Mouse (Mus musculus) right cerebral cortex, postnatal 25 days (tissue): ENCODE results near the gene Klhl18.
"Not testable (repeated sequence)": the region's sequence is repeated elsewhere in the genome, so short reads cannot be mapped to it uniquely, and the experiment has no call there.

ENCODE experiments used
- DNase-seq: peaks from one replicate; pipeline ENCODE4 v3.0.0; 2022

Klhl18 gene

DNA sequence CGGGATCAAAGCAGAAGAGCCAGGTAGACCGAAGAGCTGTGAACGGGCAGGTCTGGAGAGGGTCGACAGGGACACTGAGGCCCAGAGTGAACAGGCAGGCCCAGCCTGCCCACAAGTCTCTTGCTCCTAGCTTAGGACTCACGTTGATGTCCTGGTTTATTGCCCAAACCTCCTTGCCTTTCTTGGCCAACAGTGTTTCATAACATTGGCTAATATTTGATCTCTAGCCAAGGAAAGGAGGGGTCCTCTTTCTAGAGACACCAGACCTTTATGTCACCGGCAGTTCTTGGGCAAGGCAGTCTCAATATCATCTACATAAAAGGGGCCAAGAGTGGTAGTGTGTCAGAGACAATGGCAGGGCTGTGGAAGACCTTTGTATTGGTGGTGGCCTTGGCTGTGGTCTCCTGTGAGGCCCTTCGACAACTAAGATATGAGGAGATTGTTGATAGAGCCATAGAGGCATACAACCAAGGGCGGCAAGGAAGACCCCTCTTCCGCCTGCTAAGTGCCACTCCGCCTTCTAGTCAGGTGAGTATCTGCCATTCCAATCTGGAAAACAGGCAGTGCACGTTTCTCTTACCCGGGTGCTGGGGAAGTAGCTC lies 56.9 kb downstream of the Klhl18 start, which contains the start of gene Ngp:
TSS of gene Ngp (plus strand) at position 237 of the 602 bp plus-strand sequence.
- DNase-seq, result no peak

DNA sequence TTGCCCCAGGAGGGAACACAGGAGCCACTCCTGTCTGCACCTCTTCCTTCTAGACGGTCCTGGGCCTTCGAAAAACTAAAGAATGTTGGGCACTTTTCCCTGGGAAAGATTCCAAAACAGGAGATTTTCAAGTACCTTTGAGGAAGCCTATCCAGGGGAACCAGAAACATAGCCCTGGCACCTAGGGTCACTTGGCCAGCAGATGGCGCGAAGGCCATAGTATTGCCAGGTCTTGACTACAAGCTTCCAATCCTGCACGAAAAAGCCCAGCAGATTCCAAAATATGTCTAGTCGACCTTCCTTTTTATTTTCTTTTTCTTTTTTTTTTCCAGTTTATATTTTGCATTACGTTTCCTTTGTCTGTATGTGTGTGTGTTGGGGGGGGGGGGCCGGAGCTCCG lies 62.7 kb downstream of the Klhl18 start:
- DNase-seq, result no peak

DNA sequence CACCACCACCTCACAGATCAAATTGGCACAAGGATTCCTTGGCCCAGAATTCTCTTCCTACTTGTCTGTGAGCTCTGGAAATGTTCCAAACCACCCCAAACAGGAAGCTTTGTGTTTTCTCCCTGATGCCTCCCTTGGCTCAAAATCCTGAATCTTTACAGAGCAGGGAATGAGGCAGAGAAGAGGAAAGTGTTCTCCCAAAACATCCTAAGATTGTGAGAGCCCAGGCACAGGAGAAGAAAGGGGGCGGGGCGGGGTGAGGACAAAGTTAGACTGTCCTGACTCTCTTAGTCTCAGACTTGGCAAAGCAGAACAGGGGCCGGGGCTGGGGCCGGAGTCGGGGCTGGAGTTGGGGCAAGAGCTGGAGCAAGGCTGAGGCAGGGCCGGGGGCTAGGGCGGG lies 63.6 kb downstream of the Klhl18 start:
- no peak for DNase-seq

DNA sequence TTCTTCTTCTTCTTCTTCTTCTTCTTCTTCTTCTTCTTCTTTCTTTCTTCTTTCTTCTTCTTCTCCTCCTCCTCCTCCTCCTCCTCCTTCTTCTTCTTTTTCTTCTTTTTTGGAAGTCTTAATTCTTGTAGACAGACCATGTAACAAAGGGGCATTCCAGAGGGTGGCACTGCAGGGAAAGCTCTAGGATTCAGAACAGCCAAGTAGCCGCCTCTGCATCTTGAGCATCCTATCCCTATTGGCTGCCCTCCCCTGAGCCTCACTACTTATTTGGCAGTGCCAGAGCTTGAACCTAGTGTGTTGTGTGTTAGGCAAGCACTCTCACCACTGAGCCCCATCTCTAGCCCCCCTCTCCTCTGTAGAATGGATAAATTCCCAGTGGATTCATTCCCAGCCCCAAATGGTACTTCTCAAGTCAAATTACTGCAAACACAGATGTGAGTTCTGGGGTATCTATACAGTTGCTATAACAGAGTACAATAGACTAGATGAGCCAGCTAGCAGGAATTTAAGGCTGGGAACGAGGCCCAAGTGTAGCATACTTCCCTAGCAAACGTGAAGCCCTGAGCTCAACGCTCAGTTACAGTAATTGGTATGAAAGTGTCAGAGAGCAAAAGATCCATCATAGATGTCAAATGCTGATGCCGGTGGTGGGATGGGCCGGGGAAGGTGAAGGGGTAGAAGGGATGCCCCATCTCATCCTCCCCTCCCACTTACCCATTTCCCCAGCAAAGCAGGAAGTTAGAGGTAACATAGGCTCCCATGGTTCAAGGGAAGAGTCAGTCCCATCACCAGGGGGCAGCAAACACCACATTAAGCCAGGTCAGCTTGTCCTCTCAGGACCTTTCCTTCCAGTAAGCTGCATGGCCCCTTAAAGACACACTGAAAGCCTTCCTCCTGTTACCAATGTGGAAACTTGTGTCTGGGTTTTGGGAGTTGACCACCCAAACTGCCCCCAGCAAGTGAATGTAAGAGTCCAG lies 65.3 kb downstream of the Klhl18 start:
- peak; percentile 61 for DNase-seq

DNA sequence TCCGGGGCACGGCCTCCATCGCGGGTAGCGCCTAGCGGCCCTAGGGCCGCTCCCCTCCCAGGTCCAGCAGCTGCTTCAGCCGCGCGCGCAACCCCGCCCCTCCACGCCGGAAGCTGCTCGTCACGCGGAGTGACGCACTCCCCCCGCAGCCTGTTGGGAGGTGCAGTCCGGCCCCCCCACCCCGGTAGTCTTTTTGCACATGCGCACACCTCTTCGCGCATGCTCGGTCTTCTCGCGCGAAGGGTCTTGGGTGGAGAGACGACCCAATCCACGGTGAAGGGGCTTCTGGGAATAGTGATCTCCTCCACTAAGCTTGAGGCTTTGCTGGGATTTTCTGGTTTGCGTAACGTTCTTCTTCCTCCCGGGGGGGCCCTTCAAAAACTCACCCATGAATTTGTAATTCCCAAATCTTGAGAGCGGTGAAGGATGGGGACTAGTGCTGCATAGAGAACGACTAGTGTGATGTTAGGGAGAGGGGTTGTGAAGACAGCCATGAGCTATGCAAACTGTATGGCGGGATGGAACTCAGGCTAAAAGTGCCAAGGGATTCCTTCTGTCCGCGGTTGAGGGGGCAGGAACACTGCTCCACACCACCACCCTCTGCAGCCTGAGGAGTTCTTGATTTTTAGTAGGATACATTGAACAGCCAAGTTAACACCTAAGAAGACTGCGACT lies 68.3 kb downstream of the Klhl18 start, which contains the start of gene Ptpn23:
TSS of gene Ptpn23 (minus strand) at position 115 of the 675 bp plus-strand sequence.
- peak; percentile 95 for DNase-seq

DNA sequence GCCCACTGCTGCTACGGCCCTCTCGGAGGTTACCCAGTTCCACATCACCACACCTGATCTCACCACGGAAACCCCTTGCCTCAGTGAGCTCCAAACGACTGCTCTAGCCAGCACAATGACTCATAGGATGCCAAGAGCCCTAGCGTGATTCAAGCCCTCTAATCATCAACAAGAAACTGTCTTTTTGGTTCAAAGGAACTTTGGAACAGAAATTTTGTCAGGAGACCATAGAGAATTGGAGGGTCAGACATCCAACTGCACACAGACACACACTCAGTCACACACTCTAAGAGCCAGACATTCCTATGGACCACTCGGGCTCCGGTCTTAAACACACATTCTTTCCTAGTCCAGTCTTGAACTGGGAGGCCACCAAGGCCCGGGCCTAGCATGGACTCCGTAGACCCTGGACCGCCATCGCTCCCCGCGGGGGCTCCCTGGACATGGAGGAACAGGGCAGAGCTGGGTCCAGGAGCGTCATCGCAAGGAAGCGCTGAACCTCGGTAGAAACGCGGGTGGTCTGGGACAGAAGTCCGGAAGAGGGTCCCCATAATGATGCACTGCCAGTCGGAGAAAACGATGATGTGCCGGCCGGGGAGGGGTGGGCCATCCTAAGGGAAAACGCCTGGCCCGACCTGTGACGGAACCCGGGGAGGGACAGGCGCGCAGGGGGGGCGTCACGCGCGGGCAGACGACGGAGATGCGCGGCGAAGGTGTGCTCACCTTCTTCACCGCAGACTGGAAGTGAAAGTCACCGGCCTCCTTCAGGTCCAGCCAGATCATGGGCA lies 69.0 kb downstream of the Klhl18 start:
- DNase-seq, result no peak

DNA sequence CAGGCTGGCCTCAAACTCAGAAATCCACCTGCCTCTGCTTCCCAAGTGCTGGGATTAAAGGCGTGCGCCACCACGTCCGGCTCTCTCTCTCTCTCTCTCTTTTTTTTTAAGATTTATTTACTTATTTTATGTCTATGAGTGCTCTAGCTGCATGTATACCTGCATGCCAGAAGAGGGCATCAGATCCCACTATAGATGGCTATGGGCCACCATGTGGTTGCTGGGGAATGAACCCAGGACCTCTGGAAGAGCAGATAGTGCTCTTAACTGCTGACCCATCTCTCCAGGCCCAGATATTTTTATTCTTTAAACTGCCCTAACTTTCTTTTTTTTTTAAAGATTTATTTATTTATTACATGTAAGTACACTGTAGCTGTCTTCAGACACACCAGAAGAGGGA lies 73.3 kb downstream of the Klhl18 start:
- not testable (repeated sequence) for DNase-seq

DNA sequence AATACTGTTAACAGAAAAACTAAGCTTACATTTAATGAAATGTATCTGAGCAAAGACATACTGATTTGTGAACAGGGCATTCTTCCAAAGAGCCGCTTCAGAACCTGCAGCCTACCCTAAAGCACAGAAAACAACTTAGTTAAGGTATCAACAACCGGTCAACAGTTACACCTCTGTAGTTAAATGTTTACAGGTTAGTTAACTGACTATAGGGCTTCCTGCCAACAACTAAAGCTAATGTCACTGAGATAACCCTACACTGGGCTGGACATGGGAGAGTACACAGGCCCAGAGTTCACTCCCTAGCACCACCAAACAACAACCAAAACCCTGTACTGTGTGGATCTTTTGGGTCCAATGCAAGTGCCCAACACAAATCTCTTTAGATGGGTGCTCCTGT lies 73.8 kb downstream of the Klhl18 start:
- DNase-seq, result no peak

DNA sequence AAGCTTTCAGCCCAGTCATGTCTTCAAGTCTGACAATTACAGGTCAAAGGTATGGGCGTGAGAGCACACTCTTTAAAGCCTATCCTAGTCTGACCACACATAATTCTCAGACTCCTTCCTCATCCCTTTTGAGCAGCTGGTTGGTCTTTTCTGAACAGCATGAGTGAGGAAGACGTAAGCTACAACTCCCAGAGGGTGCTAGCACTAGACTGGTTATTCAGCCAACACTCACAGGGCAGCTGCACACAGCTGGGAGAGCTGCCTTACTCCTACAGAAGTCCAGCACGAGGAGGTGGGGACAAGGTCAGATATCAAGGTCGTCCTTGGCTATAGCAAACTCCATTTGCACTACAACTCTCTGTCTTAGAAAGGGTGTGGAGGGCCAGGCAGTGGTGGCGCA lies 75.8 kb downstream of the Klhl18 start:
- no peak for DNase-seq

DNA sequence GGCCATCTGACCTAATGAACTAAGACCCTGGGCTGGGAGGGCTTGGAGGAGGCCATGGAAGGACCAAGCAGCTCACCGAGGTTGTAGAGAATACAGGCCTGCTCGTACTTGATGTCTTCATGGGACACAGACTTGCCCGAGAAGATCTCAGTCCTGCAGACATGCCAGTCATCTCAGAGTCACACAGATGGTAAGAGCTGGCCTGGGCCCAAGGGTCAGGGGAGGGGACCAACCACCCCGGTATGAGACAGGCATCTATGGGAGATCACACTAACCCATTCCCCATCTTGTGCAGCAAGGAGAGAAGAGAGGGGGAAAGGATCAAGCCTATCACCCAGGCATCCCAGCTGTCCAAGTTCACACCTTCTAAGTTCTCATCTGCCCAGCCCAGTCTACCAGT lies 83.2 kb downstream of the Klhl18 start:
- no peak for DNase-seq

DNA sequence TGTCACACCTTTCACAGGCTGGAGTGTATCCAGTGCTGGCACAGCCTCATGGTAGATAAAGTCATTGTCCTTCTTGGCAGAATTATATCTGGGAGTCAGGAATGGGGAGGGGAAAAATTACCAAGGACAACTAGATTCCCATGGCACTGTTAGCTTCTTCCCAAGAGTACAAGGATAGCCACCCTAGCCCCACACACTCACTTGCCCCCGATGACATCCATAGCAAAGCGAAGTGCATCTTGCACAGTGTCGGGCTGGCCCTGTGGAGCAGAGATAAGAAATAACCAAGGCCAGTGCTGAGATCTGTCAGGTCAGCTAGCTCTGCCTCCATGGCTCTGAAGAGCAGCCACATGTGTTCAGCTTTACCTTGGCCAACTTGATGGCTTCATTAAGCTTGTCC lies 85.7 kb downstream of the Klhl18 start:
- no peak for DNase-seq

DNA sequence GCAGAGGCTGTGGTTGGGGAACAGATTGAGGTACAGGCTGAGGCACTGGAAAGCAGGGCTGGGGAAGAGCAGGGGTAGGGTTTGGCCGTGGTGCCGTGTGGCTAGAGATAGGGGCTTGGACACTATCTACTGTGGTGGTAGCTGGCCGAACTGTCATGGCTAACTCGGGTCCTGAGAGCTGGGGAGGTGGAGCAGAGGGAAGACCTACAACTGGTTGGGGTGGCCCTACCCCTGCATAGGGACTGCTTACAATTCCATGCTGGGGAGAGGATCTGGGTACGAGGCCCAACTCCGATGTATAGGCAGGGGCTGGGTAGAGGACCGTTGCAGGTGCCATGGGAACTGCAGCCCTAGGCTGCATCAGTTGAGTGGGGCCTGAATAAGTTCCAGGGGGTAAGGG lies 88.5 kb downstream of the Klhl18 start:
- no peak for DNase-seq

DNA sequence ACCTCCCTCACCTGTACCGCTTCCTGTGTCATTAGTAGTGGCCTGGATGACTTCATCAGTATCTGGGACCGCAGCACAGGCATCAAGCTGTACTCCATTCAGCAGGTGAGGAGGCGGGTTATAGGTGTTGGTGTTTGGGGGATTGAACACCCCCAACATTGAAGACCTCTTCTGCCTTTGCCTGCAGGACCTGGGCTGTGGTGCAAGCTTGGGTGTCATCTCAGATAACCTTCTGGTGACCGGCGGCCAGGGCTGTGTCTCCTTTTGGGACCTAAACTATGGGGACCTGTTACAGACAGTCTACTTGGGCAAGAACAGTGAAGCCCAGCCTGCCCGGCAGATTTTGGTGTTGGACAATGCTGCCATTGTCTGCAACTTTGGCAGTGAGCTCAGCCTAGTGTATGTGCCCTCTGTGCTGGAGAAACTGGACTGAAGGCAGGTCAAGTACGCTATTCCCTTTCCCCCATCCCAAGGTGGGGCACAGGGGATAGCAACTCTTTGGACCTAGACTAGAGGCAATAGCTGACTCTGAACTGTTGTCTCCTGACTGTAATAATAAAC lies 92.0 kb downstream of the Klhl18 start:
- no peak for DNase-seq

DNA sequence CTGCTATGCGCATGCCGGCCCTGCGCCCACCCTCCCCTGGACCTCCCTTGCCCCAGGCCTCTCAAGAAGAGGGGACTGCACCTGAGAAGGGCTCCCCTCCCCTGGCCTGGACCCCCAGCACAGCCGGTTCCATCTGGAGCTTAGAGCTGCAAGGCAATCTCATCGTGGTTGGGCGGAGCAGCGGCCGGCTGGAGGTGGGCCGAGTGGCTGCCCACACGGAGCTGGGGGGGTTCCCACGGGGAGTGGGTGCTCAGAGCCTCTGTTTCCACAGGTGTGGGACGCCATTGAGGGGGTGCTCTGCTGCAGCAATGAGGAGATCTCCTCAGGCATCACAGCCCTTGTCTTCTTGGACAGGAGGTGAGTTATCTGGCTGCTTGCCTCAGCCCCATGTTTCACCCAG lies 95.2 kb downstream of the Klhl18 start:
- no peak for DNase-seq

DNA sequence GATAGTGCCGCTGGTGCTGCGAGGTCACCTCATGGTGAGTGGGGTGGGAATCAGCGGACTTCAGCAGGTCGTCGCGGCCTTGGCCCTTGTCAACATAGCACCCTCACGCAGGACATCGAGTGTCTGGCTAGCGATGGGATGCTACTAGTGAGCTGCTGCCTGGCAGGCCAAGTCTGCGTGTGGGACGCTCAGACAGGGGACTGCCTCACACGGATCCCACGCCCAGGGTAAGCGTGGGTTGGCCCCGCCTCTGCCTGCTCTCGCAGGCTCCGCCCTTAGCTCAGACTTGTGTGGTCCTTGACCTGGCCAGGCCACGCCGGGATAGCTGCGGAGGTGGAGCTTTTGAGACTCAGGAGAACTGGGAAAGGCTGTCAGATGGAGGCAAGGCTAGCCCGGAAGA lies 95.8 kb downstream of the Klhl18 start:
- DNase-seq, result no peak

DNA sequence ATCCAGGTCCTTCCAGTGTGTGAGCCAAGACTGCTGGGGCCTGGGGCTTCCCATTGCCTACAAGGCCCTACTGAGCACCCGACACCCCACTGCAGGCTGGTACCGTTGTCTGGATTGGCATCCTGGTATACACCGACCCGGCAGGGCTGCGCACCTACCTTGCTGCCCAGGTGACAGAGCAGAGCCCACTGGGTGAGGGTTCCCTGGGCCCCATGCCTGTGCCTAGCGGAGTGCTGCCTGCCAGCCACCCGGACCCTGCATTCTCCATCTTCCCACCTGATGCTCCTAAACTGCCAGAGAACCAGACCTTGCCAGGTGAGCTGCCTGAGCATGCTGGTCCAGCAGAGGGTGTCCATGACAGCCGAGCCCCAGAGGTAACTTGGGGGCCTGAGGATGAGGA lies 97.1 kb downstream of the Klhl18 start:
- DNase-seq, result no peak

DNA sequence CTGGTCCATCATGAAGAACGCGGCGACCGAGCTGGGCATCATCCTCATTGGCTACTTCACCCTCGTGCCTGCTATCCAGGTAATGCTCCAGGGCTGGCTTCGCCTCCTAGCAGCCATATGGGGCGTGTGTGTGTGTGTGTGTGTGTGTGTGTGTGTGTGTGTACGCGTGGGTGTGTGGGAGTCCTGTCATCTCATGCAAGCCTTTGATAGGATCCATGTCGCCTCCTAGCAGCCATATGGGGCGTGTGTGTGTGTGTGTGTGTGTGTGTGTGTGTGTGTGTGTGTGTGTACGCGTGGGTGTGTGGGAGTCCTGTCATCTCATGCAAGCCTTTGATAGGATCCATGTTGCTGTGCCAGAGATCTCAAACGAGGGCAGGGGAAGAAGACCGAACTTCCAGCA lies 98.8 kb downstream of the Klhl18 start:
- not testable (repeated sequence) for DNase-seq
